Mouse (Mus musculus) testis, adult 2 months (tissue): ENCODE data around the gene Olfr1006. TPM values are rescaled to one million over a fixed set of nuclear protein-coding genes. Genes with fewer than 3 reads are reported as not detected.
"Not testable (repeated sequence)": the region's sequence is repeated elsewhere in the genome, so short reads cannot be mapped to it uniquely, and the experiment has no call there.

Source experiments
- H3K27ac ChIP-seq: fragments of 200-500 bp; 2 replicates; pipeline ENCODE4 v1.5.1; 2012; ENCODE audit warnings: low read depth, low read length; ENCODE audit not compliant: control insufficient read depth, insufficient read depth
- H3K27me3 ChIP-seq: fragments of 200-500 bp; 2 replicates; pipeline ENCODE4 v1.6.1; 2012; ENCODE audit warnings: mild to moderate bottlenecking, low read length, moderate library complexity; ENCODE audit not compliant: control insufficient read depth, insufficient read depth
- H3K36me3 ChIP-seq: fragments of 200-500 bp; 2 replicates; pipeline ENCODE4 v1.6.1; 2012; ENCODE audit warnings: mild to moderate bottlenecking, low read length; ENCODE audit not compliant: control insufficient read depth, insufficient read depth
- H3K4me1 ChIP-seq: fragments of 200-500 bp; 2 replicates; pipeline ENCODE4 v1.6.1; 2012; ENCODE audit warnings: low read length; ENCODE audit not compliant: control insufficient read depth, insufficient read depth
- H3K4me3 ChIP-seq: fragments of 200-500 bp; 2 replicates; pipeline ENCODE4 v1.5.1; 2012; ENCODE audit warnings: low read depth, mild to moderate bottlenecking, low read length, moderate library complexity, mixed read lengths; ENCODE audit not compliant: control insufficient read depth
- CTCF ChIP-seq: fragments of 200-500 bp; IDR thresholded peaks from 2 replicates; pipeline ENCODE4 v1.5.1; 2012; ENCODE audit warnings: low read depth, mild to moderate bottlenecking, inconsistent platforms, low read length, moderate library complexity; ENCODE audit not compliant: control insufficient read depth, insufficient read depth, insufficient replicate concordance
- POLR2A ChIP-seq: fragments of 200-500 bp; IDR thresholded peaks from 2 replicates; pipeline ENCODE4 v1.6.1; 2012; ENCODE audit warnings: low read depth, mild to moderate bottlenecking, inconsistent platforms, low read length, moderate library complexity; ENCODE audit not compliant: control insufficient read depth
- polyA plus RNA-seq: library from polyadenylated mRNA; depleted of rRNA; stranded (reverse); fragments of >200 nt; gene quantifications from 2 replicates; pipeline ENCODE4 v1.2.3, GENCODE M21; 2012; rRNA removed

Gene Olfr1006
- not detected in 2 replicates for polyA plus RNA-seq

DNA sequence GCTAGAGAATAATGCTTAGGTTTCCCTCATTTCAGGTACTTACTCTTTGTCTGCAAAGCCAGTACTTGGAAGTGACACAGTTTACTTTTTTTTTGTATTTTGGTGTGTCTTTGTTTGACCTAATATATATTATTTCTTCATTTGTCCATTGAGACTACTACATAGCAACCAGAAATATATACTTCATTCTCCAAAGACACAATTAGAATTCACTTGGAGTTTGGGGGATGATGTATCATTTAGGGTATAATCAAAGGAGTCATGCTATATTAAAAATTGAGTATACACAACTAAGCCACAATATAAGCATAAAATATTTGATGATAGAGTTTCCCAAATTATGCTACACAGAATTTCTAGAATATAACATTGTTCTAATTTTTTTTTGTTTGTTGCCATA is at the start of gene Olfr1006:
Gene Olfr1006, minus strand, starts transcription at position 101 of the 400 bp plus-strand sequence.
- H3K27me3 ChIP-seq: no peaks in the 10 kb centered on the region
- TF ChIP-seq CTCF (no peak), POLR2A (no peak)
- H3K4me3 ChIP-seq: no peak within 1 kb of the TSS

DNA sequence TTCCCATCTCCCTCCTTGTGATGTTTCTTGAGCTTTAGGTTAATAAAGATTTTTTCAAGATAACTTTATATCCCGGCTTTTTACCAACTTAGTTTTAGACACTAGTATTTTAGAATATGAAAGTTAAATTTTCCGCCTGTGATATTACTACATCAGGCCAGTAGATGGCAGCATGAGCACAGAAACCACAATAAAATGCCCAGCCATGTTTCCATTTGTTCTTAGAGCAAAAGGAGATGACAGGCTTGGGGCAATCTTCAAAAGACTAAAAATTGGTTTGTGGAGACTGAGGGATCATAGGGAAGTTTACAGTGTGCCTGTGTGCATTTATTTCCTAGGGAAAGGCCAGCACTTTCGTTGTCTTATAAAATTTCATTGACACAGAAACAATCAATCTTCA is 47.2 kb upstream of the Olfr1006 start:
- TF ChIP-seq CTCF (no peak), POLR2A (no peak)

More for the DNA sequence above, at the start of gene Olfr1006:
- Histone ChIP-seq H3K4me1 (no peaks in the 10 kb centered on the region), H3K27ac (no peak within 1 kb of the TSS), H3K36me3 (no peaks in the 10 kb centered on the region)

DNA sequence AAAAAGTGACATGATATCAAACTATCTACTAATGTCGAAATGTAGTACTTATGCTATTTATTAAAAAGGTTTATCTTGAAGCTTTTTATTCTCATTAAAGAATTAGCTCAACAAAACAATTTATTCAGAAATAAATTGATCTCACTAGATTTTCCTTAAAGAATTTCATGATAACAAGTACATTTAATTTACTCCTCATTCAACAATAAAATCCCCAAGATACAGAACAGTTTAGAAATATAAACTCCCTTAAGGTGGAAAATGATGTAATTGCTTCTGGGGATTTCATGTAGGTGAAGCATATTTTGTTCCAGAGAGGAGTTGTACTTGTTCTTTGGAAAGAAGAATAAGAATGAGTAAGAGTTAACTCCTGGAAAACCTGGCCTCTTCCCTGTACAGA is 36.6 kb upstream of the Olfr1006 start, which contains the start of gene Olfr1009:
Gene Olfr1009, plus strand, starts transcription at position 301 of the 400 bp plus-strand sequence.
- no peaks in the 10 kb centered on the region for H3K4me1 ChIP-seq
- H3K36me3 ChIP-seq: no peaks in the 10 kb centered on the region
- no peak within 1 kb of the TSS for H3K27ac ChIP-seq
- no peak for TF ChIP-seq POLR2A
- TF ChIP-seq CTCF: no peak
- no peaks in the 10 kb centered on the region for H3K27me3 ChIP-seq
- H3K4me3 ChIP-seq: no peak within 1 kb of the TSS

More for the DNA sequence above, 47.2 kb upstream of the Olfr1006 start:
- no peak overlapping the region for H3K27ac ChIP-seq
- no peaks in the 10 kb centered on the region for H3K4me1 ChIP-seq
- H3K36me3 ChIP-seq: no peaks in the 10 kb centered on the region
- no peak overlapping the region for H3K4me3 ChIP-seq
- no peaks in the 10 kb centered on the region for H3K27me3 ChIP-seq

DNA sequence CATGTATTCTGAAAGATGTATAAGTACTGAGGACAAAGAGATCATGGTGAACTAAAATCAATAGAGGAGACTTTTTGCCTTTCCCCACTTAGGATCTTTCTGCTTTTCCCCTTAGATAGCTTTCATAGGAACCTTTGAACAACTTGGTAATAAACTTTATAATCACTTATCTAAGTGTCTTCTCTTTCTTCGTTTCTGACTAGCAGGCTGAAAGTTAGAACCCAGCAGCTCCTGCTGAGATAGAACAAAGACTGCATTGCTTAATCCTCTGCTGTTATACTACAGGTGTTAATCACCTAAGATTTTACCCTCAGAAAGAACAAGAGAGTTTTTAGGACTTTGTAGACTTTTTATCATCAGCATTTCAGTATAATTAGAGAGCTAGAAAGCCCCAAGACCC is 32.6 kb upstream of the Olfr1006 start:
- Histone ChIP-seq H3K36me3 (no peaks in the 10 kb centered on the region), H3K27ac (no peak overlapping the region), H3K4me3 (no peak overlapping the region), H3K27me3 (no peaks in the 10 kb centered on the region), H3K4me1 (no peaks in the 10 kb centered on the region)
- TF ChIP-seq POLR2A (no peak), CTCF (no peak)

DNA sequence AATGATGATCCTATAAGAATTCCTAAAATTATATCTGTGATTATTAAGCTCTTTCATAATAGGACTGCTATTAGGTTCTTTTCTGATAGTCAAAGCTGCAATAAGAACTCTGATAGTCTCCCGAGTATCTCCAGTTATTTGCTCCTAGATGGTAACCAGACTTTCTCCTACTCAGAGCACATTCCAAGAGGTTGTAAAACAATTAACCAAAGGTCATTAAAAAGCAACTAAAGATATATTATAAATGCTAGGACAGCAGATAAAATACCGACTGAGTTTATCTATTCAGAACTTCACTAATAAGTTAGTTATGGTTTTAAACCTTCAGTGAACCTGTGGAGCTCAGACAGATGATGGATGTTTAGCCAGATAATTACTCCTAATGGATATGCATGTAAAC is 32.1 kb upstream of the Olfr1006 start:
- not testable (repeated sequence) for H3K27ac ChIP-seq, H3K4me3 ChIP-seq, H3K4me1 ChIP-seq, H3K27me3 ChIP-seq, H3K36me3 ChIP-seq

DNA sequence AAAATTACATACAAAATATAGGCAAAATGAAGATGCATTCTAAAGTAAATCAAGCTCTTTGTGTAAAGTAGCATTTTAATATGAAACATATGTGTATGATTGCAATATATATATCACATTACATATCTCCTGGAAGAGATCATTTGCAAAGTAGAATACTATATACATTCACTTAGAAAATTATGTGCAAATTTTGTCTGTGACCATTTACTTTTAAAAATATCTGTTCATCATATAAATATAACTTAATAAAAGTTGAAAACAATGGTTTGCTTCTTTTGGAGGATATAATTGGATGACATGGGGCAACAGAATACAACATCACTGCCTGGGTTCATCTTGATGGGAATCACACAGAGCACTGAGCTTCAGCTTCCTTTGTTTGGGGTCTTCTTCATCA is 10.6 kb upstream of the Olfr1006 start, which contains the start of gene Olfr1008:
Gene Olfr1008, plus strand, starts transcription at position 301 of the 400 bp plus-strand sequence.
- TF ChIP-seq CTCF (no peak), POLR2A (no peak)
- Histone ChIP-seq H3K4me3 (no peak within 1 kb of the TSS), H3K27ac (no peak within 1 kb of the TSS), H3K4me1 (no peaks in the 10 kb centered on the region), H3K36me3 (no peaks in the 10 kb centered on the region), H3K27me3 (no peaks in the 10 kb centered on the region)

DNA sequence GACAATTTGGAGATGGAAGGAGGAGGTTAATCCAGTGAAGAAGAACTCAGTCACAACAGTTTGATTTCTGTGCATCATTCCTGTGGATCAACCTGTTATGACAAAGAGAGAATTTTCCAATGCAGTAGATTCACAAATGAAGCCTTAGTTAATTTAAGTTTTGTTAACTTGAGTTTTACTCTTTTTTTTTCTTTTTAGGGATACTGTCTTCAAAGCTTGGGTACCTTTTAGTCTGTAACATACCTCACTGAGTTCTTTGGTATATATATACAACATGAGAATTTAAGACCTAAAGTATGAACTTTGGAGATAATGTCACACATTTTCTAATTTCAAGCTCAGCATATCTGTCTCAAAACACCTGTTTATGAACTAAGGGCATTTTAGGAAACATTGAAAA is 14.2 kb downstream of the Olfr1006 start, which contains the start of gene Olfr154:
Gene Olfr154, minus strand, starts transcription at position 101 of the 400 bp plus-strand sequence.
- H3K27ac ChIP-seq, H3K4me3 ChIP-seq, H3K27me3 ChIP-seq, H3K4me1 ChIP-seq, H3K36me3 ChIP-seq: not testable (repeated sequence)

DNA sequence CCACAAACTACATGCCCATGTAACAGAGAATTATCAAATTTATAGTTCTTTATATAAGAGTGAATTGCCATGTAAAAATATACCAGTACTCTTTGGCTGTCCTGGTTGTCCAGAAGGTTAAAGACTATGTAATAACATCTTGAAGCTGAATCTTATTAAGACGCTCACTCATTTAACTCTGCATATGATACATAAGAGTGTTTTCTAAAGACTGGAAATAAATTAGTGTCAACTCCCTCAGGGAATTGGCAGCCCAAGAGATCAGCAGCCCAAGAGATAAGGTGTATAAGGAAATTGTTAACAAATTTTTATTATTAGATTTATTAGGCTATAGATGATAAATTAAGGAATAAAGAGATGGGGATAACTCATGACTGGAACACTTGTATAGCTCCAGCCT is 28.0 kb downstream of the Olfr1006 start, which contains the start of gene Olfr1002:
Gene Olfr1002, minus strand, starts transcription at position 101 of the 400 bp plus-strand sequence.
- Histone ChIP-seq H3K4me3 (no peak within 1 kb of the TSS), H3K4me1 (no peaks in the 10 kb centered on the region), H3K27ac (no peak within 1 kb of the TSS), H3K36me3 (no peaks in the 10 kb centered on the region), H3K27me3 (no peaks in the 10 kb centered on the region)
- TF ChIP-seq POLR2A (no peak), CTCF (no peak)

Other genes starting within 250 kb of the Olfr1006 start
- not detected in 2 replicates for gene Olfr994, start 242.3 kb downstream of the Olfr1006 start, polyA plus RNA-seq
- not detected in 2 replicates for gene Olfr995, start 235.1 kb downstream of the Olfr1006 start, polyA plus RNA-seq
- gene 4833423E24Rik, start 159.7 kb downstream of the Olfr1006 start, polyA plus RNA-seq: not detected in 2 replicates
- gene Olfr996, start 99.6 kb downstream of the Olfr1006 start, polyA plus RNA-seq: not detected in 2 replicates
- not detected in 2 replicates for gene Olfr998, start 89.8 kb downstream of the Olfr1006 start, polyA plus RNA-seq
- gene Olfr1000, start 66.9 kb downstream of the Olfr1006 start, polyA plus RNA-seq: not detected in 2 replicates
- gene Olfr1002, start 28.1 kb downstream of the Olfr1006 start, polyA plus RNA-seq: not detected in 2 replicates
- not detected in 2 replicates for gene Olfr154, start 14.3 kb downstream of the Olfr1006 start, polyA plus RNA-seq
- not detected in 2 replicates for gene Olfr1008, start 10.7 kb upstream of the Olfr1006 start, polyA plus RNA-seq
- not detected in 2 replicates for gene Olfr1009, start 36.7 kb upstream of the Olfr1006 start, polyA plus RNA-seq
- gene Olfr1012, start 84.0 kb upstream of the Olfr1006 start, polyA plus RNA-seq: not detected in 2 replicates
- not detected in 2 replicates for gene Olfr1013, start 88.3 kb upstream of the Olfr1006 start, polyA plus RNA-seq
- not detected in 2 replicates for gene Olfr1014, start 93.9 kb upstream of the Olfr1006 start, polyA plus RNA-seq
- gene Olfr1015, start 103.2 kb upstream of the Olfr1006 start, polyA plus RNA-seq: not detected in 2 replicates
- gene Olfr1016, start 123.8 kb upstream of the Olfr1006 start, polyA plus RNA-seq: not detected in 2 replicates
- gene Olfr1018, start 139.7 kb upstream of the Olfr1006 start, polyA plus RNA-seq: not detected in 2 replicates
- gene Olfr1019, start 166.7 kb upstream of the Olfr1006 start, polyA plus RNA-seq: not detected in 2 replicates
- not detected in 2 replicates for gene Olfr1020, start 168.3 kb upstream of the Olfr1006 start, polyA plus RNA-seq
- not detected in 2 replicates for gene Olfr1022, start 189.8 kb upstream of the Olfr1006 start, polyA plus RNA-seq
- gene Olfr1023, start 206.9 kb upstream of the Olfr1006 start, polyA plus RNA-seq: not detected in 2 replicates
- not detected in 2 replicates for gene Olfr1024, start 226.3 kb upstream of the Olfr1006 start, polyA plus RNA-seq
- not detected in 2 replicates for gene Olfr1025-ps1, start 236.4 kb upstream of the Olfr1006 start, polyA plus RNA-seq
- not detected in 2 replicates for gene Olfr1026, start 242.8 kb upstream of the Olfr1006 start, polyA plus RNA-seq